Mouse (Mus musculus) CH12.LX (cell line): ENCODE measurements around the gene Serpinb1b. TPM values are rescaled to one million over a fixed set of nuclear protein-coding genes. Genes with fewer than 3 reads are reported as not detected.

Experiments
- DNase-seq: peaks from one replicate; pipeline ENCODE4 v3.0.0-alpha.2; 2013; ENCODE audit errors: extremely low read depth
- H3K27ac ChIP-seq: 2 replicates; pipeline ENCODE4 v1.5.1; 2012; ENCODE audit warnings: low read depth, mild to moderate bottlenecking, control low read depth, moderate library complexity; ENCODE audit not compliant: insufficient read depth
- H3K27me3 ChIP-seq: replicated peaks from 2 replicates; pipeline ENCODE3; 2012; ENCODE audit warnings: inconsistent platforms
- H3K36me3 ChIP-seq, 2 experiments: replicated peaks in 1 of 2; 2 replicates each; pipeline versions ENCODE3 to v1.6.1; 2012; ENCODE audit warnings: inconsistent platforms in 1 of 2, low read length in 1 of 2, mild to moderate bottlenecking in 1 of 2, mixed read lengths in 1 of 2, moderate library complexity in 1 of 2; ENCODE audit not compliant: control insufficient read depth in 1 of 2, insufficient read depth in 1 of 2
- H3K4me1 ChIP-seq, 2 experiments: 2 replicates each; pipeline ENCODE4 v1.6.1; 2012; ENCODE audit warnings: inconsistent platforms in 1 of 2, moderate library complexity in 1 of 2; ENCODE audit not compliant: insufficient read depth in 2 of 2, control insufficient read depth in 1 of 2
- H3K4me2 ChIP-seq: 2 replicates; pipeline ENCODE4 v1.6.1; 2012; ENCODE audit warnings: low read depth, mild to moderate bottlenecking, control low read depth; ENCODE audit not compliant: poor library complexity, insufficient read depth, severe bottlenecking
- H3K4me3 ChIP-seq, 3 experiments: fragments of 150-350 bp in 1 of 3; sonication (generic) in 1 of 3; replicated peaks in 1 of 3; 2 replicates each; pipeline versions ENCODE3 to v1.5.1; 2011 to 2012; ENCODE audit warnings: low read depth in 2 of 3, low read length in 2 of 3, mild to moderate bottlenecking in 2 of 3, moderate library complexity in 2 of 3, control low read depth in 1 of 3, improper control_type of control experiment in 1 of 3, inconsistent platforms in 1 of 3, mixed read lengths in 1 of 3; ENCODE audit not compliant: poor library complexity in 1 of 3
- H3K79me2 ChIP-seq: replicated peaks from 2 replicates; pipeline ENCODE4 v1.6.1; 2012; ENCODE audit warnings: mild to moderate bottlenecking, moderate library complexity; ENCODE audit not compliant: control insufficient read depth, poor library complexity, insufficient read depth, severe bottlenecking; ENCODE audit errors: extremely low read depth
- H3K9ac ChIP-seq: 2 replicates; pipeline ENCODE4 v1.6.1; 2012; ENCODE audit warnings: low read depth, mild to moderate bottlenecking, control low read depth, moderate library complexity; ENCODE audit not compliant: insufficient read depth
- H3K9me3 ChIP-seq: replicated peaks from 2 replicates; pipeline ENCODE3; 2012; ENCODE audit warnings: low read length, inconsistent platforms, mixed read lengths
- BHLHE40 ChIP-seq: IDR thresholded peaks from 2 replicates; pipeline ENCODE4 v1.6.1; 2011; ENCODE audit warnings: mild to moderate bottlenecking, low read depth, low read length, improper control_type of control experiment
- CHD2 ChIP-seq: IDR thresholded peaks from 2 replicates; pipeline ENCODE4 v1.6.1; 2011; ENCODE audit warnings: low read length, improper control_type of control experiment
- CTCF ChIP-seq, 2 experiments: IDR thresholded peaks in 1 of 2; conservative IDR thresholded peaks in 1 of 2; 2 replicates each; pipeline ENCODE4 v1.5.1; 2011 to 2012; ENCODE audit warnings: low read depth in 2 of 2, low read length in 2 of 2, improper control_type of control experiment in 1 of 2, inconsistent platforms in 1 of 2, mild to moderate bottlenecking in 1 of 2, moderate library complexity in 1 of 2
- ELF1 ChIP-seq: IDR thresholded peaks from 2 replicates; pipeline ENCODE4 v1.6.1; 2014; ENCODE audit warnings: low read depth, mild to moderate bottlenecking, inconsistent platforms, low read length, improper control_type of control experiment
- EP300 ChIP-seq: IDR thresholded peaks from 2 replicates; pipeline ENCODE4 v1.6.1; 2011; ENCODE audit warnings: low read length, improper control_type of control experiment
- HCFC1 ChIP-seq: IDR thresholded peaks from 2 replicates; pipeline ENCODE4 v1.6.1; 2012; ENCODE audit warnings: low read depth, mild to moderate bottlenecking, inconsistent platforms, low read length, improper control_type of control experiment
- IRF4 ChIP-seq: IDR thresholded peaks from 2 replicates; pipeline ENCODE4 v1.6.1; 2014; ENCODE audit warnings: low read depth, mild to moderate bottlenecking, inconsistent platforms, low read length, improper control_type of control experiment
- JUN ChIP-seq: IDR thresholded peaks from 2 replicates; pipeline ENCODE4 v1.6.1; 2011; ENCODE audit warnings: low read depth, mild to moderate bottlenecking, low read length, improper control_type of control experiment, moderate library complexity; ENCODE audit not compliant: insufficient read depth
- JUND ChIP-seq: conservative IDR thresholded peaks from 2 replicates; pipeline ENCODE4 v1.6.1; 2011; ENCODE audit warnings: low read depth, low read length, improper control_type of control experiment
- KAT2A ChIP-seq: IDR thresholded peaks from 2 replicates; pipeline ENCODE4 v1.6.1; 2012; ENCODE audit warnings: low read length, improper control_type of control experiment, inconsistent platforms; ENCODE audit not compliant: insufficient replicate concordance
- MAFK ChIP-seq: IDR thresholded peaks from 2 replicates; pipeline ENCODE4 v1.6.1; 2011; ENCODE audit warnings: low read length, improper control_type of control experiment; ENCODE audit not compliant: insufficient replicate concordance
- MAZ ChIP-seq: IDR thresholded peaks from 2 replicates; pipeline ENCODE4 v1.6.1; 2012; ENCODE audit warnings: low read depth, mild to moderate bottlenecking, inconsistent platforms, low read length, improper control_type of control experiment, moderate library complexity
- MXI1 ChIP-seq: IDR thresholded peaks from 2 replicates; pipeline ENCODE4 v1.6.1; 2011; ENCODE audit warnings: mild to moderate bottlenecking, low read depth, low read length, improper control_type of control experiment
- NELFE ChIP-seq: IDR thresholded peaks from 2 replicates; pipeline ENCODE4 v1.6.1; 2011; ENCODE audit warnings: low read depth, low read length, improper control_type of control experiment
- NRF1 ChIP-seq: IDR thresholded peaks from 2 replicates; pipeline ENCODE4 v1.6.1; 2014; ENCODE audit warnings: low read depth, mild to moderate bottlenecking, inconsistent platforms, low read length, improper control_type of control experiment, moderate library complexity
- PAX5 ChIP-seq: IDR thresholded peaks from 2 replicates; pipeline ENCODE4 v1.6.1; 2012; ENCODE audit warnings: low read length, inconsistent platforms, mixed read lengths
- POLR2A ChIP-seq: IDR thresholded peaks from 2 replicates; pipeline ENCODE4 v1.6.1; 2011; ENCODE audit warnings: low read depth, mild to moderate bottlenecking, improper control_type of control experiment, low read length
- RAD21 ChIP-seq: IDR thresholded peaks from 2 replicates; pipeline ENCODE4 v1.6.1; 2011; ENCODE audit warnings: low read depth, mild to moderate bottlenecking, low read length, improper control_type of control experiment, moderate library complexity
- RCOR1 ChIP-seq: conservative IDR thresholded peaks from 2 replicates; pipeline ENCODE4 v1.6.1; 2012; ENCODE audit warnings: low read depth, mild to moderate bottlenecking, inconsistent platforms, low read length, improper control_type of control experiment
- SIN3A ChIP-seq: IDR thresholded peaks from 2 replicates; pipeline ENCODE4 v1.6.1; 2012; ENCODE audit warnings: low read length, improper control_type of control experiment, inconsistent platforms
- SMC3 ChIP-seq: IDR thresholded peaks from 2 replicates; pipeline ENCODE4 v1.6.1; 2011; ENCODE audit warnings: low read depth, low read length, improper control_type of control experiment
- TBP ChIP-seq: conservative IDR thresholded peaks from 2 replicates; pipeline ENCODE4 v1.6.1; 2011; ENCODE audit warnings: low read depth, low read length, improper control_type of control experiment
- TCF12 ChIP-seq: IDR thresholded peaks from 2 replicates; pipeline ENCODE4 v1.6.1; 2014; ENCODE audit warnings: low read depth, mild to moderate bottlenecking, inconsistent platforms, low read length, improper control_type of control experiment
- USF2 ChIP-seq: conservative IDR thresholded peaks from 2 replicates; pipeline ENCODE4 v1.6.1; 2011; ENCODE audit warnings: low read depth, low read length, improper control_type of control experiment
- ZC3H11A ChIP-seq: IDR thresholded peaks from 2 replicates; pipeline ENCODE4 v1.6.1; 2012; ENCODE audit warnings: low read depth, mild to moderate bottlenecking, inconsistent platforms, low read length, improper control_type of control experiment
- ZKSCAN1 ChIP-seq: IDR thresholded peaks from 2 replicates; pipeline ENCODE4 v1.6.1; 2012; ENCODE audit warnings: low read depth, inconsistent platforms, low read length, improper control_type of control experiment, borderline replicate concordance
- ZNF384 ChIP-seq: IDR thresholded peaks from 2 replicates; pipeline ENCODE4 v1.6.1; 2012; ENCODE audit warnings: low read depth, low read length, improper control_type of control experiment, inconsistent platforms
- dilution Hi-C: fragments of 300-500 bp; cut with MboI; formaldehyde crosslinking; loops from 2 replicates; pipeline ENCODE4 v1.14.3; 2020; ENCODE audit warnings: low sequenced_read_pairs; ENCODE audit not compliant: extremely low pct_unique_long_range_greater_than_20kb, extremely low pct_ligation_motif_present
- in situ Hi-C: fragments of 300-500 bp; cut with MboI; formaldehyde crosslinking; loops from 3 replicates; pipeline ENCODE4 v1.14.3; 2019; ENCODE audit warnings: low sequenced_read_pairs, low pct_ligation_motif_present, low pct_unique_long_range_greater_than_20kb, mixed read lengths
- polyA plus RNA-seq: library from polyadenylated mRNA; unstranded; fragments of >175 nt; gene quantifications from 2 replicates; pipeline ENCODE4 v1.2.1, GENCODE M21; 2012; ENCODE audit warnings: low read depth; ENCODE audit not compliant: insufficient read length
- total RNA-seq, 2 experiments: library from RNA; depleted of rRNA; stranded (reverse); fragments of 300-350 nt in 1 of 2; fragments of >200 nt in 1 of 2; gene quantifications; 2 replicates each; pipeline ENCODE4 v1.2.3; 2012 to 2014

Serpinb1b gene
- total and polyA plus RNA-seq, 3 experiments = 0.08 to 0.98 (median 0.64) TPM

DNA sequence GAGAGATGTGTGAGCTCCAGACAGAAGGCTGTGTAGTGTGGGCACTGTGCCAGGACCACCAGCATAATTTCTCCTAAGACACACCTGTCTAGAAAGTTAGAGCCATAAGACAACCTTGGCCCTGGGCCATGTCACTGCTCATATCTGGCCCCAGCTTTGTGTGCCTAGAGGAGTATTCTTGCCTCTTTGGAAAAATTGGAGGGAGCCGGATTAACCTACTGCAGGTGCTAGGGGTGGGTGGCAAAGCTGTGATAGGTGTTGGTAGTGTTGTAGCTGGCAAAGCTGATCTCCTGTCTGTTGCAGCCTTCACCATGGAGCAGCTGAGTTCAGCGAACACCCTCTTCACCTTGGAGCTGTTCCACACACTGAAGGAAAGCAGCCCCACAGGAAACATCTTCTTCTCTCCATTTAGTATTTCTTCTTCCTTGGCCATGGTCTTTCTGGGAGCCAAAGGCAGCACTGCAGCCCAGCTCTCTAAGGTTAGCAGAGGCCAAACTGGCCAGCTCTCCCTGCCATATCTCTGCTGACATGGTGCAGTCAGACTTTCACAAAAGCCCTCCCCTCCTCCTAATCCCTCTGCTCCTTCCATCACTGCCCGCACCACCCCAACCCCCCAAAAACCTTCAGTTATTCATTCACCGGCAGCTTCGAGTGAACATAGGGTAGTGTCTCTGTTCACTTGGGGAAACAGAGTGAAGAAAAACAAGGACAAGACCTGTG, 6.8 kb downstream of the Serpinb1b start:
- H3K4me3 ChIP-seq = no peak overlapping the region
- dilution Hi-C loops = no loop called here
- H3K36me3 ChIP-seq = no peaks in the 10 kb centered on the region
- no peak overlapping the region for H3K9ac ChIP-seq
- H3K27me3 ChIP-seq = no peaks in the 10 kb centered on the region
- no peak overlapping the region for H3K4me2 ChIP-seq
- H3K9me3 ChIP-seq = no peaks in the 10 kb centered on the region
- peaks cover 0 to 13% of the 10 kb centered on the region in 2 experiments for H3K4me1 ChIP-seq
- in situ Hi-C loops = loop anchor here (25.0 kb wide), 1 partner anchor 477 kb away; no protein-coding TSS in a partner anchor
- DNase-seq = no peak
- TF ChIP-seq TCF12 = no peak
- no peak for TF ChIP-seq POLR2A
- no peak for TF ChIP-seq KAT2A
- no peak for TF ChIP-seq ZC3H11A
- no peak for TF ChIP-seq SIN3A
- TF ChIP-seq TBP = no peak
- no peak for TF ChIP-seq NRF1
- TF ChIP-seq RAD21 = no peak
- no peak for TF ChIP-seq ZKSCAN1
- no peak for TF ChIP-seq SMC3
- no peak for TF ChIP-seq MAZ
- no peak for TF ChIP-seq CTCF (conservative IDR thresholded peaks at IDR 0.05 in 1 of 2, IDR thresholded peaks at IDR 0.05 in 1 of 2; ENCODE audit: low read depth in 2 of 2, low read length in 2 of 2)
- no peak for TF ChIP-seq USF2
- no peak overlapping the region for H3K27ac ChIP-seq
- H3K79me2 ChIP-seq = no peaks in the 10 kb centered on the region

- TF ChIP-seq MAZ = no peak
- no peak for TF ChIP-seq ELF1
- TF ChIP-seq ZC3H11A = no peak
- no peak for TF ChIP-seq RCOR1
- TF ChIP-seq JUND = no peak
- no peak for TF ChIP-seq ZNF384
- no peak for TF ChIP-seq CHD2
- TF ChIP-seq HCFC1 = no peak
- no peak for TF ChIP-seq IRF4
- TF ChIP-seq EP300 = no peak
- no peak for TF ChIP-seq JUN
- no peak for TF ChIP-seq KAT2A
- TF ChIP-seq MAFK = no peak
- TF ChIP-seq BHLHE40 = no peak
- TF ChIP-seq NELFE = no peak
- TF ChIP-seq MXI1 = no peak
- no peak for TF ChIP-seq SIN3A
- no peak for TF ChIP-seq PAX5
- H3K9ac ChIP-seq = no peak overlapping the region
- no peak for DNase-seq
- H3K36me3 ChIP-seq = no peaks in the 10 kb centered on the region
- in situ Hi-C loops (loop anchor here (25.0 kb wide), 1 partner anchor 476 kb away; no protein-coding TSS in a partner anchor), dilution Hi-C loops (no loop called here)
- peaks cover 0 to 13% of the 10 kb centered on the region in 2 experiments for H3K4me1 ChIP-seq
- H3K27ac ChIP-seq = no peak overlapping the region
- no peaks in the 10 kb centered on the region for H3K79me2 ChIP-seq
- H3K4me2 ChIP-seq = no peak overlapping the region
- no peaks in the 10 kb centered on the region for H3K9me3 ChIP-seq
- H3K4me3 ChIP-seq = no peak overlapping the region
- no peaks in the 10 kb centered on the region for H3K27me3 ChIP-seq
Measured at GRCm38 (mm10) chr13:33085695-33086432, 7.5 kb downstream of the Serpinb1b start.
